Mouse (Mus musculus) inflammation-experienced regulatory T-cells, adult 6 months (primary cell): ENCODE measurements around the gene Gpr137c. TPM values are rescaled to one million over a fixed set of nuclear protein-coding genes. Genes with fewer than 3 reads are reported as not detected.

Experiments
- polyA plus RNA-seq, 3 experiments: library from polyadenylated mRNA; unstranded; fragments of 100-300 nt; shearing (Covaris generic); gene quantifications; one replicate each; pipeline ENCODE4 v1.2.1; 2017

Gene Gpr137c
- polyA plus RNA-seq, 3 experiments from 2014 or later = 0.65 to 1.3 (median 0.83) TPM

Other genes with a start within 250 kb of the Gpr137c start
- 10 to 100 TPM; 38.8 to 88.6 (median 61.0) TPM for gene Ptger2, start 231.5 kb upstream of the Gpr137c start, polyA plus RNA-seq
- 10 to 100 TPM in 2 of 3 experiments, 1 to 10 TPM in 1; 9.8 to 13.3 (median 11.1) TPM for gene Txndc16, start 611 bp downstream of the Gpr137c start, polyA plus RNA-seq
- 10 to 100 TPM; 21.0 to 57.6 (median 28.8) TPM for gene Ero1l, start 99.1 kb downstream of the Gpr137c start, polyA plus RNA-seq
- 100 to 1,000 TPM; 151 to 213 (median 169) TPM for gene Psmc6, start 110.1 kb downstream of the Gpr137c start, polyA plus RNA-seq
- gene Styx, start 131.4 kb downstream of the Gpr137c start, polyA plus RNA-seq = 10 to 100 TPM; 11.9 to 21.8 (median 19.3) TPM
- gene Gnpnat1, start 185.2 kb downstream of the Gpr137c start, polyA plus RNA-seq = 10 to 100 TPM; 64.5 to 76.8 (median 67.6) TPM